Mouse (Mus musculus): ENCODE measurements around the gene Nsd2. TPM values are rescaled to one million over a fixed set of nuclear protein-coding genes. Genes with fewer than 3 reads are reported as not detected.
A peak's percentile ranks its signal among the peaks of the same experiment; 100 is the strongest.

Gene Nsd2
- polyA plus RNA-seq, 1 experiment from 2014 or later = 115 TPM

GRCm38 (mm10) chr5:33857693-33858092 lies 37.2 kb downstream of the Nsd2 start:
- Histone ChIP-seq H3K9me3 (no peaks in the 10 kb centered on the region), H3K4me3 (no peak overlapping the region), H3K27ac (replicated peaks) (no peak overlapping the region), H3K4me1 (no peaks in the 10 kb centered on the region), H3K9ac (replicated peaks) (no peak overlapping the region), H3K4me2 (replicated peaks) (no peak overlapping the region), H3K36me3 (peaks cover 86% of the 10 kb centered on the region), H3K27me3 (no peaks in the 10 kb centered on the region)
- no peak for ATAC-seq (ENCODE audit: low FRiP score, low read depth)

DNA sequence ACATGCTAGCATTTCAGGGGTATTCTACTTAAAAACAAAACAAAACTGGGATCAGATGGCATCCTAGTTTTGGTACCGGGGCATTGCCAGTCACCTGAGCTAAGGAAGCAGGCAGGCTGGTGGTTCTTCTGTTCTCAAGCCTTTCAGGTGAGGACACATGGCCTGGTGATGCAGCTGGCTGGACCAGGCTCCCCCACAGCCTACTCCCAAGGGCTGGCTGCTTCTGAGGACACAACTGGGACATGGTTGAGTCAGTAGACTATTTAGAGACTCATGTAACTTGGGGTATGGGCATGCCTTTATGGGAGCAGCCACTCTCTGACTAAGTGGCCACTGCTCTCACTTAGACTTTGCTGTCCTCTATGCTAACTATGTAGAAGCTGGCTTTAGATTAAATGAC lies 54.9 kb downstream of the Nsd2 start:
- Histone ChIP-seq H3K4me1 (no peaks in the 10 kb centered on the region), H3K4me2 (replicated peaks) (no peak overlapping the region), H3K9ac (replicated peaks) (no peak overlapping the region), H3K27ac (replicated peaks) (no peak overlapping the region), H3K9me3 (no peaks in the 10 kb centered on the region), H3K36me3 (peaks cover 69% of the 10 kb centered on the region), H3K27me3 (no peaks in the 10 kb centered on the region), H3K4me3 (no peak overlapping the region)
- 89% methylated on average over 1 of the region's 1 CpGs for WGBS
- no peak for ATAC-seq (ENCODE audit: low FRiP score, low read depth)

GRCm38 (mm10) chr5:33881118-33881517 lies 60.6 kb downstream of the Nsd2 start:
- H3K4me3 ChIP-seq = no peak overlapping the region
- WGBS = 93% methylated on average over 4 of the region's 4 CpGs
- no peak overlapping the region for H3K27ac ChIP-seq (replicated peaks)

GRCm38 (mm10) chr5:33893406-33893805 lies 72.9 kb downstream of the Nsd2 start:
- ATAC-seq (ENCODE audit: low FRiP score, low read depth) = no peak
- H3K27ac ChIP-seq (replicated peaks) = no peak overlapping the region
- no peaks in the 10 kb centered on the region for H3K9me3 ChIP-seq
- WGBS = 95% methylated on average over 6 of the region's 6 CpGs
- no peak overlapping the region for H3K9ac ChIP-seq (replicated peaks)
- no peak overlapping the region for H3K4me3 ChIP-seq
- H3K36me3 ChIP-seq = peaks cover 96% of the 10 kb centered on the region
- H3K4me1 ChIP-seq = no peaks in the 10 kb centered on the region
- H3K27me3 ChIP-seq = no peaks in the 10 kb centered on the region
- H3K4me2 ChIP-seq (replicated peaks) = no peak overlapping the region

More at GRCm38 (mm10) chr5:33881118-33881517, 60.6 kb downstream of the Nsd2 start:
- ATAC-seq (ENCODE audit: low FRiP score, low read depth) = no peak
- H3K9me3 ChIP-seq = no peaks in the 10 kb centered on the region
- no peak overlapping the region for H3K9ac ChIP-seq (replicated peaks)
- H3K4me2 ChIP-seq (replicated peaks) = no peak overlapping the region
- no peaks in the 10 kb centered on the region for H3K27me3 ChIP-seq
- H3K36me3 ChIP-seq = peaks cover 82% of the 10 kb centered on the region
- no peaks in the 10 kb centered on the region for H3K4me1 ChIP-seq

GRCm38 (mm10) chr5:33895116-33895515 lies 74.6 kb downstream of the Nsd2 start:
- peak overlapping the region; percentile 39; the same call in 1 of the 2 replicates for H3K27ac ChIP-seq (replicated peaks)
- peaks cover 97% of the 10 kb centered on the region for H3K36me3 ChIP-seq
- no peaks in the 10 kb centered on the region for H3K4me1 ChIP-seq
- WGBS = 92% methylated on average over 9 of the region's 9 CpGs
- no peak overlapping the region for H3K9ac ChIP-seq (replicated peaks)
- no peaks in the 10 kb centered on the region for H3K27me3 ChIP-seq
- ATAC-seq (ENCODE audit: low FRiP score, low read depth) = no peak
- no peak overlapping the region for H3K4me2 ChIP-seq (replicated peaks)
- H3K9me3 ChIP-seq = no peaks in the 10 kb centered on the region
- H3K4me3 ChIP-seq = no peak overlapping the region

GRCm38 (mm10) chr5:33897158-33897557 lies 76.6 kb downstream of the Nsd2 start:
- H3K4me2 ChIP-seq (replicated peaks) = no peak overlapping the region
- no peaks in the 10 kb centered on the region for H3K27me3 ChIP-seq
- H3K4me3 ChIP-seq = no peak overlapping the region
- H3K4me1 ChIP-seq = no peaks in the 10 kb centered on the region
- H3K9me3 ChIP-seq = no peaks in the 10 kb centered on the region
- ATAC-seq (ENCODE audit: low FRiP score, low read depth) = no peak
- WGBS = 91% methylated on average over 2 of the region's 2 CpGs
- peaks cover 97% of the 10 kb centered on the region for H3K36me3 ChIP-seq
- H3K9ac ChIP-seq (replicated peaks) = no peak overlapping the region
- H3K27ac ChIP-seq (replicated peaks) = no peak overlapping the region

DNA sequence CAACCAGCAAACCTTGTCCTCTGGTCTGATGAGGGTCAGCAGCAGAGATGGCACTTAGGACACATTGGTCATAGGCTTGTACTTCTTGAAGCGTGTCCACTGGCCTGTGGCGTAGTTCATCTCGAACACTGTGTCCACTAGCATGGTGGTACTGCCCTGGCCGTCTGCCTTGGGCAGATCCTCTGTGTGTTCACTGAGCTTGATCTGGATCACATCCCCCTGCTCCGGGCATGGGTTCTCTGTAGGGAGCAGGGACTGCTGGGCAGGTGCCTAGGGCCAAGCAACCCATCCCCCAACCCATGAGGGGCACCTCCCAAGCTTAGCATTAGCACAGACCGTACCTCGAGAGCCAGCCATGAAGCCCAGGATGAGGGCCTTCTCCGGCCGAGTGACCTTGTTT lies 78.1 kb downstream of the Nsd2 start:
- no peak overlapping the region for H3K9ac ChIP-seq (replicated peaks)
- 88% methylated on average over 9 of the region's 9 CpGs for WGBS
- H3K4me3 ChIP-seq = no peak overlapping the region
- peaks cover 94% of the 10 kb centered on the region for H3K36me3 ChIP-seq
- H3K27ac ChIP-seq (replicated peaks) = no peak overlapping the region
- no peaks in the 10 kb centered on the region for H3K9me3 ChIP-seq
- no peaks in the 10 kb centered on the region for H3K27me3 ChIP-seq
- no peak overlapping the region for H3K4me2 ChIP-seq (replicated peaks)
- H3K4me1 ChIP-seq = no peaks in the 10 kb centered on the region
- ATAC-seq (ENCODE audit: low FRiP score, low read depth) = no peak

GRCm38 (mm10) chr5:33899245-33899644 lies 78.7 kb downstream of the Nsd2 start:
- Histone ChIP-seq H3K4me1 (no peaks in the 10 kb centered on the region), H3K9me3 (no peaks in the 10 kb centered on the region), H3K36me3 (peaks cover 88% of the 10 kb centered on the region), H3K4me3 (no peak overlapping the region), H3K9ac (replicated peaks) (no peak overlapping the region), H3K27me3 (no peaks in the 10 kb centered on the region), H3K27ac (replicated peaks) (no peak overlapping the region), H3K4me2 (replicated peaks) (no peak overlapping the region)
- 94% methylated on average over 3 of the region's 3 CpGs for WGBS
- no peak; the same call in 1 of the 2 replicates for ATAC-seq (ENCODE audit: low FRiP score, low read depth)

GRCm38 (mm10) chr5:33900101-33900500 lies 79.6 kb downstream of the Nsd2 start:
- peaks cover 80% of the 10 kb centered on the region for H3K36me3 ChIP-seq

GRCm38 (mm10) chr5:33900701-33901263 lies 80.3 kb downstream of the Nsd2 start:
- WGBS = 95% methylated on average over 9 of the region's 9 CpGs
- Histone ChIP-seq H3K9ac (replicated peaks) (no peak overlapping the region), H3K27me3 (no peaks in the 10 kb centered on the region), H3K27ac (replicated peaks) (no peak overlapping the region), H3K36me3 (peaks cover 73% of the 10 kb centered on the region), H3K4me1 (no peaks in the 10 kb centered on the region), H3K4me3 (no peak overlapping the region), H3K4me2 (replicated peaks) (no peak overlapping the region), H3K9me3 (no peaks in the 10 kb centered on the region)
- ATAC-seq (ENCODE audit: low FRiP score, low read depth) = no peak

More at GRCm38 (mm10) chr5:33900101-33900500, 79.6 kb downstream of the Nsd2 start:
- Histone ChIP-seq H3K4me3 (no peak overlapping the region), H3K27ac (replicated peaks) (no peak overlapping the region), H3K27me3 (no peaks in the 10 kb centered on the region), H3K9ac (replicated peaks) (no peak overlapping the region), H3K4me2 (replicated peaks) (no peak overlapping the region), H3K9me3 (no peaks in the 10 kb centered on the region), H3K4me1 (no peaks in the 10 kb centered on the region)
- ATAC-seq (ENCODE audit: low FRiP score, low read depth) = no peak
- 88% methylated on average over 3 of the region's 3 CpGs for WGBS

GRCm38 (mm10) chr5:33901278-33901677 lies 80.8 kb downstream of the Nsd2 start:
- Histone ChIP-seq H3K27me3 (no peaks in the 10 kb centered on the region), H3K9me3 (no peaks in the 10 kb centered on the region), H3K9ac (replicated peaks) (no peak overlapping the region), H3K4me1 (no peaks in the 10 kb centered on the region), H3K4me3 (no peak overlapping the region), H3K27ac (replicated peaks) (no peak overlapping the region), H3K36me3 (peaks cover 68% of the 10 kb centered on the region), H3K4me2 (replicated peaks) (no peak overlapping the region)
- ATAC-seq (ENCODE audit: low FRiP score, low read depth) = no peak
- WGBS = 93% methylated on average over 3 of the region's 3 CpGs

GRCm38 (mm10) chr5:33902696-33903095 lies 82.2 kb downstream of the Nsd2 start:
- Histone ChIP-seq H3K4me1 (no peaks in the 10 kb centered on the region), H3K4me3 (no peak overlapping the region), H3K4me2 (replicated peaks) (no peak overlapping the region), H3K36me3 (peaks cover 54% of the 10 kb centered on the region), H3K9me3 (no peaks in the 10 kb centered on the region), H3K27me3 (no peaks in the 10 kb centered on the region), H3K27ac (replicated peaks) (no peak overlapping the region), H3K9ac (replicated peaks) (no peak overlapping the region)
- 92% methylated on average over 2 of the region's 2 CpGs for WGBS
- no peak for ATAC-seq (ENCODE audit: low FRiP score, low read depth)

DNA sequence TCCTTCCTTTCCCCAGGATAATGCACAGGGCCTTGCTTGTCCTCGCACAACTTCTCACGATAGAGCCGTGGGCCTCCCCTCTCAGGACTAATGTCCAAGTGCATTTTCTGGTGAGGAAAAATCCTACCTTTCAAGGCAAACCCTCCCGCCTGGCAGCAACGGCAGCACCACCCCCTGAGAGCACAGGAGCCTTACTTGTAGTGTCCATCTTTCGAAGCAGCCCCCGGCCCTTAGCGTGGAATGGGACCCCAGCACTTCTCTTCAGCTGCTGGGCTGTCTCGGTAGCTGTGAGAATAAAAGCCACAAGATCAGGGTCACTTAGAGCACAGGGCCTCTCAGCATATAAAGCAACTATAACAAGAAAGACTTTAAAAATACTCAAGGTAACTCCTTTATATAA lies 82.7 kb downstream of the Nsd2 start:
- Histone ChIP-seq H3K4me2 (replicated peaks) (no peak overlapping the region), H3K4me1 (no peaks in the 10 kb centered on the region), H3K4me3 (no peak overlapping the region), H3K9ac (replicated peaks) (no peak overlapping the region), H3K36me3 (peaks cover 50% of the 10 kb centered on the region), H3K27ac (replicated peaks) (no peak overlapping the region), H3K27me3 (no peaks in the 10 kb centered on the region), H3K9me3 (no peaks in the 10 kb centered on the region)
- WGBS = 88% methylated on average over 9 of the region's 9 CpGs
- ATAC-seq (ENCODE audit: low FRiP score, low read depth) = no peak

Data from midbrain, embryonic 12.5 days (tissue).